Mouse (Mus musculus): ENCODE data around the gene Ece1.

DNA sequence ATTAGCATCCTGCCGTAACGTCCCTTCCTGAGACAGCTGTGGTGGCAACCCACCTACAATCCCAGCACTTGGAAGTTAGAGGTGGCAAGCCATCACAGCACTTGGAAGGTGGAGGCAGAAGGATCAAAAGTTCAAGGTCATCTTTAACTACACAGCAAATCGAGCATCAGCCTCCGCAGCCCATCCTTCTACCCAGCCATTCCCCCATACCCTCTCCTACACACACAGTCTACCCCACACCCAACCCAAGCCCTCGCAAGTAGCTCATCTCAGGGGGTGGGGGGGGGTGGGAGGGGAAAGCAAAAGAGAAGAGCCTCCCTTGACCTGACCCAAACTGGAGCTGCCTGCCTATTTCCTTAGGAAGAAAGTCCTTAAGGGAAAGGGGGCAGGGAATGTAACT, 25.3 kb upstream of the Ece1 start:
- TF ChIP-seq CTCF (conservative IDR thresholded peaks at IDR 0.05; ENCODE audit: low read length), result no peak
- TF ChIP-seq POU5F1 (IDR thresholded peaks at IDR 0.05; ENCODE audit: borderline replicate concordance, low read length), result no peak
- TF ChIP-seq NANOG (IDR thresholded peaks at IDR 0.05; ENCODE audit: borderline replicate concordance, low read length), result no peak
